Mouse (Mus musculus) kidney, adult 2 months (tissue): ENCODE data around the gene Setd2. TPM values are rescaled to one million over a fixed set of nuclear protein-coding genes. Genes with fewer than 3 reads are reported as not detected.

Experiments used
- DNase-seq: peaks from one replicate; pipeline ENCODE4 v3.0.0; 2021
- H3K27ac ChIP-seq: fragments of 200-500 bp; 2 replicates; pipeline ENCODE4 v1.5.1; 2012; ENCODE audit warnings: low read depth, low read length, control low read depth, inconsistent platforms; ENCODE audit not compliant: insufficient read depth
- H3K27me3 ChIP-seq: fragments of 200-500 bp; replicated peaks from 2 replicates; pipeline ENCODE4 v1.6.1; 2012; ENCODE audit warnings: mild to moderate bottlenecking, moderate library complexity, low read length, inconsistent platforms; ENCODE audit not compliant: control insufficient read depth, insufficient read depth
- H3K36me3 ChIP-seq: fragments of 200-500 bp; 2 replicates; pipeline ENCODE4 v1.6.1; 2012; ENCODE audit warnings: mild to moderate bottlenecking, moderate library complexity, low read length, inconsistent platforms; ENCODE audit not compliant: control insufficient read depth, insufficient read depth
- H3K4me1 ChIP-seq: fragments of 200-500 bp; 2 replicates; pipeline ENCODE4 v1.6.1; 2011; ENCODE audit warnings: low read length; ENCODE audit not compliant: control insufficient read depth, insufficient read depth
- H3K4me3 ChIP-seq: fragments of 200-500 bp; 2 replicates; pipeline ENCODE4 v1.5.1; 2011; ENCODE audit warnings: mild to moderate bottlenecking, low read depth, low read length, control low read depth; ENCODE audit not compliant: insufficient read depth
- CTCF ChIP-seq: fragments of 200-500 bp; conservative IDR thresholded peaks from 2 replicates; pipeline ENCODE4 v1.5.1; 2011; ENCODE audit warnings: low read depth, mild to moderate bottlenecking, control low read depth, low read length, moderate library complexity, mixed read lengths; ENCODE audit not compliant: insufficient read depth, insufficient read length
- POLR2A ChIP-seq: fragments of 200-500 bp; IDR thresholded peaks from one replicate; pipeline ENCODE4 v1.6.1; 2011; ENCODE audit warnings: low read depth, low read length, control low read depth
- WGBS: fragments of 180-500 bp; shearing (Covaris S2); methylation state at CpG from one replicate; pipeline ENCODE4 v1.1.7; 2018; 5-methylcytosine and 5-hydroxymethylcytosine counted together
- polyA plus RNA-seq: library from polyadenylated mRNA; depleted of rRNA; stranded (reverse); fragments of >200 nt; gene quantifications from 2 replicates; pipeline ENCODE4 v1.2.3, GENCODE M21; 2012

The Setd2 gene
- polyA plus RNA-seq, 1 experiment, result 37.6 TPM

DNA sequence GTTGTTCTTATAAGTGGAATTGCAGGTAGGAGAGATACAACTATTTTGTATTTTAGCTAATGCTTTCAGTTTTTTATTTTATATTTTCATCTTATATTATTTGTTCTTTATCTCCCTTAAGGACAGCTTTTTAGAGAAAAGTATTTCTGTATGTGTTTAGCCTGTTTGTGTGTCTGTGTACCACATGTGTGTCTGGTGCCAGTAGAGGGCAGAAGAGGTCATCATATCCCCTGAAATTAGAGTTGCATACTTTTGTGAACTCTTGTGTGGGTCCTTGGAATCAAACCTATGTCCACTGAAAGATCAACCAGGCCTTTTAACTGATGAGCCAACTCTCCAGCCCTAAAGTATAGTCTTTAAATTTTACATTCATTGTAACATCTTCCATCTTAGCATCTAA is 35.9 kb downstream of the Setd2 start:
- Histone ChIP-seq H3K27ac (no peak overlapping the region), H3K36me3 (peaks cover 3% of the 10 kb centered on the region), H3K4me1 (no peaks in the 10 kb centered on the region), H3K27me3 (no peaks in the 10 kb centered on the region), H3K4me3 (no peak overlapping the region)
- DNase-seq, result no peak
- TF ChIP-seq CTCF (no peak), POLR2A (no peak)

DNA sequence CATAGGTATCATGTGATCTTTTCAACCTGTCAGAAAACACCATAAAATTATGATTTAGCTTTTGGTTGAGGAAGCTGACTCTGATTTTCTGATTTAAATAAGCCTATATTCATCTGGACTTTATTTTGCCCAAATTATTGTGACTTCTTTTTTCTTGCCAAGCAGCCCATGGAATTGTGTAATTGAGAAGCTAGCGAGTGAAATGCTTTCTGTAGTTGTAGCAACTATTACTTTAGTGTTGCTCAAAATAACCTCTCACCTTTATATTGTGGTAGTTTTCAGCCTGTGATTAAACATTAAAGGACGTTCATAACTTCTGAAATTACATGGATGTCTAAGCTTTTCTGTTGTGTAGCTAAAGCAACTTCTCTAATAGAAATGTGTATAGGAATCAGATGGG is 49.8 kb downstream of the Setd2 start:
- no peak for TF ChIP-seq CTCF
- TF ChIP-seq POLR2A, result no peak
- no peaks in the 10 kb centered on the region for H3K4me1 ChIP-seq

DNA sequence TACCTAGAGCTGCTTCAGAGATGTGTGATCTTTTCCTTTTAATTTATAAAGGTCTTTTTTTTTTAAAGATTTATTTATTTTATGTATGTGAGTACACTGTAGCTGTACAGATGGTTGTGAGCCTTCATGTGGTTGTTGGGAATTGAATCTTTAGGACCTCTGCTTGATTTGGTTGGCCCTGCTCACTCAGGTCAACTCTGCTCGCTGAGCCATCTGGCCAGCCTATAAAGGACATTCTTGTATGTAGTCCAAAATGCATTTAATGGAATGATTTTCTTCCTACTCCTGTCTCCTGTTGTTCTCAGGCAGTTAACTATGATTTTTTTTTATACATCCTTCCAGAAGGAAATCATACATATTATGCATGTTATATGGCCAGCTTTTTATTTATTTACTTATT is 51.1 kb downstream of the Setd2 start:
- Histone ChIP-seq H3K4me1 (no peaks in the 10 kb centered on the region), H3K27me3 (no peaks in the 10 kb centered on the region), H3K27ac (no peak overlapping the region), H3K4me3 (no peak overlapping the region), H3K36me3 (peaks cover 1% of the 10 kb centered on the region; the same call in 1 of the 2 replicates)
- DNase-seq, result no peak
- 56% methylated on average over 1 of the region's 1 CpGs for WGBS
- no peak for TF ChIP-seq POLR2A
- no peak for TF ChIP-seq CTCF

More for the DNA sequence above, 49.8 kb downstream of the Setd2 start:
- Histone ChIP-seq H3K36me3 (peaks cover 1% of the 10 kb centered on the region; the same call in 1 of the 2 replicates), H3K27me3 (no peaks in the 10 kb centered on the region), H3K27ac (no peak overlapping the region), H3K4me3 (no peak overlapping the region)
- DNase-seq, result no peak
- 58% methylated on average over 2 of the region's 2 CpGs for WGBS

DNA sequence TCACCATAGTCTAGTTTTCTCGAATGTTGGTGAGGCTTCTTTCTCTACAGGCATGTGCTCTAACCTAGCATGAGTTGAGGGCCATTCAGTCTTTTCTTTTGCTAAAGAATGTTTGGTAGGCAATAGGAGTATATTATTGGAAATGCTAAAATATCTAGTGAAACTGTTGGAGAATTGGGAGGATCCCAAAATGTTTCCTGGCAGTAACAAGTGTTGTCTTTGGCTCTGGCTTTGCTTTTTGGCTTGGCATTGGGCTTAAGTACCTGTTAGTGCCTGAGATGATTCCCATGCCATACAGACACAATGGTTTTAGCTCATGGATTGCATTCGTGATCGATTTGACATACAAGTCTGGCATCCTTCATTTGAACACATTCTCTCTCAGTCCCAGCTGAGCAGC is 79.1 kb downstream of the Setd2 start:
- 75% methylated on average over 3 of the region's 3 CpGs for WGBS
- H3K27me3 ChIP-seq, result no peaks in the 10 kb centered on the region
- H3K4me3 ChIP-seq, result no peak overlapping the region
- no peak overlapping the region for H3K27ac ChIP-seq
- no peak for TF ChIP-seq CTCF
- TF ChIP-seq POLR2A, result no peak
- peak; percentile 28 for DNase-seq
- H3K4me1 ChIP-seq, result no peaks in the 10 kb centered on the region
- H3K36me3 ChIP-seq, result peaks cover 2% of the 10 kb centered on the region; the same call in 1 of the 2 replicates

DNA sequence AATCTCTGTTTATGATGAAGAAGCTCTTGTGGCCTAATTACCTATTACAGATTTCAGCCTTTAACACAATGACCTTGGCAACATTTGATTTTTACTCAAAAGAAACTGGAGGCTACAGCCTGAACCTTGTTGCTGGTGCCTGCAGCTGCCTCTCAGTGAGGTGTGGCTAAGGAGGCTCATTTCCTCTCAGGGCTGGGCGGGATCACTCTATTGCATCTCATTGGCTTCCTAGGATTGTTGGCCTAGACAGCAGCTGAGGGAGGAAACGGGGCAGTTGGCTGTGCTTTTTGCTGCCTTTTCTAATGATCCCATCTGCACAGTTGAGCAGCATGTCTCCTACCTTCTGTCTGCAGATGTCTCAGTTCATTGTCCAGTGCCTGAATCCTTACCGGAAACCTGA is 84.7 kb downstream of the Setd2 start:
- WGBS, result 66% methylated on average over 3 of the region's 3 CpGs
- no peaks in the 10 kb centered on the region for H3K4me1 ChIP-seq
- H3K27ac ChIP-seq, result no peak overlapping the region
- H3K4me3 ChIP-seq, result no peak overlapping the region
- peak; percentile 47 for DNase-seq
- H3K36me3 ChIP-seq, result peaks cover 3% of the 10 kb centered on the region; the same call in 1 of the 2 replicates
- TF ChIP-seq CTCF (no peak), POLR2A (no peak)
- H3K27me3 ChIP-seq, result no peaks in the 10 kb centered on the region

DNA sequence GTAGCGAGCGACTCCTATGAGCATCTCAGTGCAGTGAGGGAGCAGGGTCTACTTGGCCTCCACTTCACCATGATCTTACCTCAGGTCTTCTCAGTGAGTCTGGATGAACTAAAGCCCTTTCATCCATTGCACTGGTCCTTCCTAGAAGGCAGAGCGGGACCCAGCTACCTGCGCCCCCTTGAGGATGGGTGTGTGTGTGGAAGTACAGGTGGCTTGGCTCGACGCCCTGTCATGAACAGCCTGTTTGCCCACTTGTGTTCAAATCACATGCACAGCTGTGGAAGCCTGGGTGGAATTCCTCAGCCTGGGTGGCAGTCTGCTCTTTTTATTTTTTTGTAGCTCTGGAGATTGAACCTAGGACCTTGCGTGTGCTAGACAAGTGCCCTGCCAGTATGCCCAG is 87.8 kb downstream of the Setd2 start:
- Histone ChIP-seq H3K36me3 (peaks cover 3% of the 10 kb centered on the region; the same call in 1 of the 2 replicates), H3K4me1 (peaks cover 5% of the 10 kb centered on the region; the same call in 1 of the 2 replicates), H3K27ac (no peak overlapping the region), H3K4me3 (no peak overlapping the region), H3K27me3 (no peaks in the 10 kb centered on the region)
- DNase-seq, result no peak
- TF ChIP-seq CTCF (peak; percentile 38; the same call in 1 of the 2 replicates), POLR2A (no peak)
- WGBS, result 89% methylated on average over 7 of the region's 7 CpGs

DNA sequence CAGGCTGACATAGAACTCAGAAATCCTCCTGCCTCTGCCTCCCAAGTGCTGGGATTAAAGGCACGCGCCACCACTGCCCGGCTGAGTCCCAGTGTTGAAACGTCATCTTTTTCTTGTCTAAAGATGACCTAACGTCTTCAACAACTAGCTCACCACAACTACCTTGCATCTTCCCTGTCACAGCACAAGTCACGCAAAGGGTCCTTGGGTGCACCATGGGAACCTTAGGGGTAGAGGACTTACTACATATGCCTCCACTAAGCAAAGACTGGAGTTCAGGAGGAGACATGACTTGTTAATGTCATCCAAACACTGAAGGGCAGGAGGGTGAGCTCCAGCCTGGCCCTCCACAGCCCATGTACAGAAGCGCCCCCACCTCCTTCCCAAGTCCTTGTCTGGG is 88.3 kb downstream of the Setd2 start:
- Histone ChIP-seq H3K27ac (no peak overlapping the region), H3K36me3 (peaks cover 3% of the 10 kb centered on the region; the same call in 1 of the 2 replicates), H3K4me3 (no peak overlapping the region), H3K4me1 (peaks cover 6% of the 10 kb centered on the region; the same call in 1 of the 2 replicates), H3K27me3 (no peaks in the 10 kb centered on the region)
- no peak for DNase-seq
- WGBS, result 93% methylated on average over 7 of the region's 7 CpGs
- TF ChIP-seq POLR2A, result no peak
- TF ChIP-seq CTCF, result no peak
